Comparison of ENCODE assay signal across 18 mouse cellular contexts in the genomic region with DNA sequence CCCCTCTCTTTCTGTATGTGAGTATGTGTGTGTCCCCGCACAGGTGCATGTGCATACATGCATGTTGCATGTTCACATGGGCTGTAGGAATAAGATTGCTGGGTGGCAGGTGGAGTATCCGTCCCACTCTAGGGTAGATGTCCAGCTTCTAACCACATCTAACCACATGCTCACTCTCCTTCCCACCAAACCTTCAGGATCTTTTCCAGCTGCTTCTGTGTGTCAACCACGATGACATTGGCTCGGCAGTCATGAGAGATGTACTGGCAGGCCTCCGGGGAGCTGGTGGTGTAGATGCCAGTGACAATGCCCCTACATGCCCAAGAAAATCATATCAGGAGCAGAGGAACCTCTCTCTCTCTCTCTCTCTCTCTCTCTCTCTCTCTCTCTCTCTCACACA. TPM values are rescaled to one million over a fixed set of nuclear protein-coding genes. Genes with fewer than 3 reads are reported as not detected.
DNase-seq lines count a peak whose midpoint lies in the region; TF ChIP-seq lines count a peak whose summit lies in the region.
"Had no signal": no experiment of that assay in that cellular context is flagged by ENCODE, and none has a peak within 500 bp of the region (broad histone marks: within the 10 kb centered on the region; RNA-seq: fewer than 3 reads in every experiment).

No protein-coding gene starts in this region.

- TF ChIP-seq POLR2A in myocyte (IDR thresholded peaks at IDR 0.05; ENCODE audit: insufficient read length, low read depth), result no peak

- H3K79me2 ChIP-seq in C2C12 (ENCODE audit: control insufficient read depth, insufficient read depth) (peaks cover 23% of the 10 kb centered on the region), myocyte (ENCODE audit: control insufficient read depth, insufficient read depth) (peaks cover 6% of the 10 kb centered on the region)

- TF ChIP-seq CTCF in C2C12 (IDR thresholded peaks at IDR 0.05; ENCODE audit: control insufficient read depth, insufficient read depth, insufficient read length), result no peak

- no peaks in the 10 kb centered on the region for H3K9me3 ChIP-seq in hindbrain, embryonic 10.5 days
- H3K9me3 ChIP-seq: G1E had no signal

- no peak for DNase-seq in layer of hippocampus, adult 9-10 months (ENCODE audit: low spot score)
- no peak for DNase-seq in hindbrain, embryonic 10.5 days (ENCODE audit: low spot score)
- DNase-seq: adrenal gland, adult 2 months; adrenal gland, adult 8-10 months; adrenal gland, postnatal 10 days; adrenal gland, postnatal 14 days; adrenal gland, postnatal 25 days; adrenal gland, postnatal 36 days; B cell, adult 2 months; cerebellum, adult 11 months; cerebellum, adult 11-12 months; cerebellum, adult 18-20 months; cerebellum, adult 2 months had no signal

- H3ac ChIP-seq in C2C12 (ENCODE audit: control insufficient read depth, insufficient read length, low read depth), result no peak overlapping the region
- H3ac ChIP-seq in myocyte (ENCODE audit: control insufficient read depth, insufficient read length), result no peak overlapping the region

- H3K4me2 ChIP-seq in myocyte (ENCODE audit: low read depth), result no peak overlapping the region

- H3K79me3 ChIP-seq in C2C12 (ENCODE audit: low read depth), result peaks cover 8% of the 10 kb centered on the region

- no peak overlapping the region for H3K27ac ChIP-seq in hindbrain, embryonic 10.5 days

- no peak overlapping the region for H3K4me3 ChIP-seq in C2C12 (ENCODE audit: insufficient read depth, poor library complexity, severe bottlenecking)
- no peak overlapping the region for H3K4me3 ChIP-seq in myocyte
- no peak overlapping the region for H3K4me3 ChIP-seq in hindbrain, embryonic 10.5 days

- WGBS in hindbrain, embryonic 10.5 days, result 94% methylated on average over 5 of the region's 5 CpGs

- no peaks in the 10 kb centered on the region for H3K27me3 ChIP-seq in C2C12 (ENCODE audit: control insufficient read depth, insufficient read depth, insufficient read length)
- no peaks in the 10 kb centered on the region for H3K27me3 ChIP-seq in myocyte (ENCODE audit: control insufficient read depth, insufficient read depth, insufficient read length)
- H3K27me3 ChIP-seq in hindbrain, embryonic 10.5 days (ENCODE audit: insufficient read depth, poor library complexity, severe bottlenecking), result no peaks in the 10 kb centered on the region
- H3K27me3 ChIP-seq: CH12.LX, Patski had no signal

- H3K4me1 ChIP-seq in hindbrain, embryonic 10.5 days (replicated peaks), result no peaks in the 10 kb centered on the region

- peaks cover 73% of the 10 kb centered on the region for H3K36me3 ChIP-seq in C2C12 (ENCODE audit: control insufficient read depth, insufficient read depth)
- no peaks in the 10 kb centered on the region for H3K36me3 ChIP-seq in myocyte (ENCODE audit: control insufficient read depth, insufficient read depth)
- no peaks in the 10 kb centered on the region for H3K36me3 ChIP-seq in hindbrain, embryonic 10.5 days
- H3K36me3 ChIP-seq: G1E had no signal

TF ChIP-seq in C2C12, 6 proteins besides CTCF, POLR2A, EP300 and RAD21:
- TF ChIP-seq MYOD1 (IDR thresholded peaks at IDR 0.05; ENCODE audit: control insufficient read depth, insufficient read length, low read depth), result peak; percentile 87
- no peak for TF ChIP-seq CEBPB (IDR thresholded peaks at IDR 0.05; ENCODE audit: low read depth)

TF ChIP-seq in myocyte, 11 proteins besides CTCF, POLR2A, EP300 and RAD21:
- TF ChIP-seq TCF3 (IDR thresholded peaks at IDR 0.05; ENCODE audit: insufficient read length, low read depth), result no peak
- TF ChIP-seq REST (IDR thresholded peaks at IDR 0.05; ENCODE audit: insufficient read depth, insufficient read length), result no peak
- TF ChIP-seq MAX (IDR thresholded peaks at IDR 0.05; ENCODE audit: low read depth), result no peak
- TF ChIP-seq USF1 (IDR thresholded peaks at IDR 0.05; ENCODE audit: low read depth), result no peak
- peak; percentile 35 for TF ChIP-seq TCF12 (IDR thresholded peaks at IDR 0.05; ENCODE audit: insufficient read depth, poor library complexity, severe bottlenecking)
- no peak for TF ChIP-seq E2F4 (IDR thresholded peaks at IDR 0.05; ENCODE audit: insufficient read depth)
- TF ChIP-seq MYOD1 (IDR thresholded peaks at IDR 0.05; ENCODE audit: control insufficient read depth in 1 of 3, insufficient read length in 2 of 3, low read depth in 2 of 3), result peak; percentile 80 to 97 (median 93)
- TF ChIP-seq SRF (IDR thresholded peaks at IDR 0.05; ENCODE audit: control insufficient read depth, insufficient read length, low read depth), result no peak
- TF ChIP-seq POLR2AphosphoS2 (IDR thresholded peaks at IDR 0.05; ENCODE audit: insufficient read length, low read depth), result no peak
- no peak for TF ChIP-seq CEBPB (IDR thresholded peaks at IDR 0.05; ENCODE audit: insufficient read depth, poor library complexity, severe bottlenecking)
- TF ChIP-seq MYOG (IDR thresholded peaks at IDR 0.05; ENCODE audit: control insufficient read depth in 1 of 3, insufficient read depth in 1 of 3, insufficient read length in 2 of 3, low read depth in 2 of 3), result peak in 2 of 3 experiments; percentile 9 to 47

RNA-seq across cellular contexts. Expression of gene Acsbg1, which starts 34.4 kb away (rescaled TPM):
- 36.6 TPM for polyA plus RNA-seq in C2C12 (2012; fragmentation: generic; extraction: Trizol)
- polyA plus RNA-seq in myocyte (2012; fragmentation: generic; extraction: Trizol), result 48.0 TPM
- 7.2 and 8.7 TPM in 2 replicates for polyA plus RNA-seq in hindbrain, embryonic 10.5 days (2016; fragmentation: Nextera tagmentation; extraction: Ambion mirVana)

RNA-seq across cellular contexts. Expression of gene Idh3a, which starts 41.1 kb away (rescaled TPM):
- polyA plus RNA-seq in C2C12 (2012; fragmentation: generic; extraction: Trizol) (84.4 TPM), myocyte (2012; fragmentation: generic; extraction: Trizol) (88.5 TPM)
- polyA plus RNA-seq in hindbrain, embryonic 10.5 days (2016; fragmentation: Nextera tagmentation; extraction: Ambion mirVana), result 108 and 117 TPM in 2 replicates
